Mouse (Mus musculus): Measurements from ENCODE around the gene Kpna4. TPM values are rescaled to one million over a fixed set of nuclear protein-coding genes. Genes with fewer than 3 reads are reported as not detected.

The Kpna4 gene
- total RNA-seq, 1 experiment from 2014 or later: 69.3 TPM

Other genes with a start within 250 kb of the Kpna4 start
- gene Ift80, start 122.5 kb downstream of the Kpna4 start, total RNA-seq (2021): 23.2 and 25.6 TPM in 2 replicates
- 46.1 and 52.4 TPM in 2 replicates for gene Smc4, start 122.4 kb downstream of the Kpna4 start, total RNA-seq (2021)
- gene Trim59, start 82.4 kb downstream of the Kpna4 start, total RNA-seq (2021): 17.2 and 17.8 TPM in 2 replicates
- not detected in 2 replicates for gene Arl14, start 95.3 kb upstream of the Kpna4 start, total RNA-seq (2021)
- gene Ppm1l, start 189.7 kb upstream of the Kpna4 start, total RNA-seq (2021): 12.6 and 13.5 TPM in 2 replicates

Data from adrenal gland, postnatal 14 days (tissue).